Mouse (Mus musculus) spleen, postnatal 4 days (tissue): Measurements from ENCODE around the gene Gm49394.

Source experiments
- DNase-seq, 2 experiments: peaks; one replicate each; pipeline ENCODE4 v3.0.0; 2022; ENCODE audit warnings: low spot score in 2 of 2

Gm49394 gene

GRCm38 (mm10) chr7:142669751-142670625 lies at the start of gene Gm49394:
Gm49394 (minus strand) TSS chr7:142669942.
- peak in 1 of 2 experiments; percentile 44 for DNase-seq

- DNase-seq: peak; percentile 15 to 64
These were observed 45.2 kb upstream of the Gm49394 start for GRCm38 (mm10) chr7:142714783-142715498.

GRCm38 (mm10) chr7:142706873-142707272 lies 37.1 kb upstream of the Gm49394 start:
- DNase-seq: no peak

GRCm38 (mm10) chr7:142699334-142699860 lies 29.7 kb upstream of the Gm49394 start:
- no peak for DNase-seq

- DNase-seq: peak in 1 of 2 experiments; percentile 55
These were observed 8.9 kb upstream of the Gm49394 start for GRCm38 (mm10) chr7:142678611-142679010.

GRCm38 (mm10) chr7:142675644-142676043 lies 5.9 kb upstream of the Gm49394 start:
- DNase-seq: peak in 1 of 2 experiments; percentile 66

GRCm38 (mm10) chr7:142675141-142675540 lies 5.4 kb upstream of the Gm49394 start:
- DNase-seq: no peak

- DNase-seq: no peak
These were observed 2.4 kb upstream of the Gm49394 start for GRCm38 (mm10) chr7:142672120-142672519.

- no peak for DNase-seq
These were observed 1.3 kb upstream of the Gm49394 start for GRCm38 (mm10) chr7:142671067-142671466.

GRCm38 (mm10) chr7:142668328-142668727 lies 1.4 kb downstream of the Gm49394 start:
- peak in 1 of 2 experiments; percentile 55 for DNase-seq

- peak in 1 of 2 experiments; percentile 56 for DNase-seq
These were observed 2.2 kb downstream of the Gm49394 start for GRCm38 (mm10) chr7:142667521-142667920.

- peak in 1 of 2 experiments; percentile 53 for DNase-seq
These were observed 3.1 kb downstream of the Gm49394 start, which contains the start of gene Igf2 for GRCm38 (mm10) chr7:142666659-142667058. Igf2 (minus strand) TSS chr7:142666816.

- DNase-seq: peak in 1 of 2 experiments; percentile 55
These were observed 3.6 kb downstream of the Gm49394 start for GRCm38 (mm10) chr7:142666109-142666508.

- DNase-seq: peak in 1 of 2 experiments; percentile 55
These were observed 4.4 kb downstream of the Gm49394 start for GRCm38 (mm10) chr7:142665364-142665763.

- no peak for DNase-seq
These were observed 5.2 kb downstream of the Gm49394 start for GRCm38 (mm10) chr7:142664465-142665029.

- DNase-seq: peak in 1 of 2 experiments; percentile 62
These were observed 5.8 kb downstream of the Gm49394 start for GRCm38 (mm10) chr7:142663931-142664421.

- DNase-seq: no peak
These were observed 6.6 kb downstream of the Gm49394 start for GRCm38 (mm10) chr7:142663151-142663550.

- no peak for DNase-seq
These were observed 7.9 kb downstream of the Gm49394 start for GRCm38 (mm10) chr7:142661811-142662210.

GRCm38 (mm10) chr7:142661046-142661445 lies 8.7 kb downstream of the Gm49394 start:
- no peak for DNase-seq

- peak in 1 of 2 experiments; percentile 62 for DNase-seq
These were observed 9.1 kb downstream of the Gm49394 start for GRCm38 (mm10) chr7:142660651-142660945.

GRCm38 (mm10) chr7:142659767-142660650 lies 9.7 kb downstream of the Gm49394 start:
- no peak for DNase-seq
